Mouse (Mus musculus) E14TG2a.4 (cell line): ENCODE results near the gene Anxa9.

Source experiments
- CTCF ChIP-seq: conservative IDR thresholded peaks from 2 replicates; pipeline ENCODE4 v1.5.1; 2014; ENCODE audit warnings: low read length
- NANOG ChIP-seq: IDR thresholded peaks from 2 replicates; pipeline ENCODE4 v1.6.1; 2014; ENCODE audit warnings: borderline replicate concordance, low read length, mixed read lengths
- POU5F1 ChIP-seq: IDR thresholded peaks from 2 replicates; pipeline ENCODE4 v1.6.1; 2014; ENCODE audit warnings: low read length, borderline replicate concordance

GRCm38 (mm10) chr3:95284062-95284461, 22.9 kb downstream of the Anxa9 start:
- TF ChIP-seq CTCF (no peak), POU5F1 (no peak), NANOG (no peak)
